Mouse (Mus musculus) CH12.LX (cell line): ENCODE results near the gene Rnasek.

Experiments used
- CHD1 ChIP-seq: IDR thresholded peaks from 2 replicates; pipeline ENCODE4 v1.6.1; 2012; ENCODE audit warnings: low read depth, low read length, improper control_type of control experiment, inconsistent platforms
- CHD2 ChIP-seq: IDR thresholded peaks from 2 replicates; pipeline ENCODE4 v1.6.1; 2011; ENCODE audit warnings: low read length, improper control_type of control experiment
- CTCF ChIP-seq, 2 experiments: IDR thresholded peaks in 1 of 2; conservative IDR thresholded peaks in 1 of 2; 2 replicates each; pipeline ENCODE4 v1.5.1; 2011 to 2012; ENCODE audit warnings: low read depth in 2 of 2, low read length in 2 of 2, improper control_type of control experiment in 1 of 2, inconsistent platforms in 1 of 2, mild to moderate bottlenecking in 1 of 2, moderate library complexity in 1 of 2
- ETS1 ChIP-seq: conservative IDR thresholded peaks from 2 replicates; pipeline ENCODE4 v1.6.1; 2012; ENCODE audit warnings: low read depth, mild to moderate bottlenecking, inconsistent platforms, low read length, improper control_type of control experiment, moderate library complexity
- MAFK ChIP-seq: IDR thresholded peaks from 2 replicates; pipeline ENCODE4 v1.6.1; 2011; ENCODE audit warnings: low read length, improper control_type of control experiment; ENCODE audit not compliant: insufficient replicate concordance
- PAX5 ChIP-seq: IDR thresholded peaks from 2 replicates; pipeline ENCODE4 v1.6.1; 2012; ENCODE audit warnings: low read length, inconsistent platforms, mixed read lengths
- RAD21 ChIP-seq: IDR thresholded peaks from 2 replicates; pipeline ENCODE4 v1.6.1; 2011; ENCODE audit warnings: low read depth, mild to moderate bottlenecking, low read length, improper control_type of control experiment, moderate library complexity
- SIN3A ChIP-seq: IDR thresholded peaks from 2 replicates; pipeline ENCODE4 v1.6.1; 2012; ENCODE audit warnings: low read length, improper control_type of control experiment, inconsistent platforms

DNA sequence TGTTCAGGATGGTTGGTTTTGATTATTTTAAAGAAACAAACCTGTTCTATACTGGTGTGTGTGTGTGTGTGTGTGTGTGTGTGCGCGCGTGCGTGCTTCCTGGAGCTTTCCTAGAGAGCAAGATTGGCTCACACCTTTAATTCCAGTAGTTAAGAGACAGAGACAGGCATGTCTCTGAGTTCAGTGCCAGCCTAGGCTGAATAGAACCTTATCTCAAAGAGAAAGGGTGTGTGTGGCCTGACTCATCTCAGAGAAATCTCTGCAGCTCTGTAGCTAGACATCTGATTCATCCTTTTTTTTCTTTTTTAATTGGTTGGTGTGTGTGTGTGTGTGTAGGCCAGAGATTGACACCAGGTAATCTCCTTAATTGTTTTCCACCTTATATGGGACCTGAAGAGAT, 19.4 kb upstream of the Rnasek start:
- no peak for TF ChIP-seq SIN3A
- TF ChIP-seq CTCF (conservative IDR thresholded peaks at IDR 0.05 in 1 of 2, IDR thresholded peaks at IDR 0.05 in 1 of 2; ENCODE audit: low read depth in 2 of 2, low read length in 2 of 2): no peak
- TF ChIP-seq ETS1: no peak
- TF ChIP-seq CHD1: no peak
- no peak for TF ChIP-seq RAD21
- TF ChIP-seq PAX5: no peak
- TF ChIP-seq MAFK: no peak
- no peak for TF ChIP-seq CHD2
